Mouse (Mus musculus) intestine, postnatal 0 days (tissue): ENCODE measurements at regions not wholly inside any gene's neighbourhood (a gene's known extent, or its start where the extent isn't known, plus 50 kb on each side); places are given as distances from the start of the nearest gene placed in this dataset.
A peak's percentile ranks its signal among the peaks of the same experiment; 100 is the strongest.

ENCODE experiments used
- ATAC-seq: fragments of 200-750 bp; cut with Nextera tagmentation; 2 replicates; pipeline ENCODE4 v1.8.0; 2017; ENCODE audit warnings: mild to moderate bottlenecking, moderate TSS enrichment, moderate library complexity
- H3K27ac ChIP-seq: fragments of 300-500 bp; sonication (generic); 2 replicates; pipeline ENCODE4 v1.5.1; 2014; ENCODE audit warnings: mild to moderate bottlenecking, low read depth, low read length, moderate library complexity
- H3K27me3 ChIP-seq: fragments of 300-500 bp; sonication (generic); replicated peaks from 2 replicates; pipeline ENCODE4 v1.6.1; 2014; ENCODE audit warnings: low read length, mixed read lengths; ENCODE audit not compliant: control insufficient read depth, insufficient read depth
- H3K36me3 ChIP-seq: fragments of 300-500 bp; sonication (generic); 2 replicates; pipeline ENCODE4 v1.6.1; 2014; ENCODE audit warnings: mild to moderate bottlenecking, moderate library complexity; ENCODE audit not compliant: control insufficient read depth, insufficient read depth
- H3K4me1 ChIP-seq: fragments of 300-500 bp; sonication (generic); replicated peaks from 2 replicates; pipeline ENCODE4 v1.6.1; 2014; ENCODE audit warnings: antibody characterized with exemption, low read length, mixed read lengths; ENCODE audit not compliant: control insufficient read depth, insufficient read depth
- H3K4me2 ChIP-seq: fragments of 300-500 bp; sonication (generic); replicated peaks from 2 replicates; pipeline ENCODE4 v1.6.1; 2014; ENCODE audit warnings: low read depth, mild to moderate bottlenecking, moderate library complexity
- H3K4me3 ChIP-seq: fragments of 300-500 bp; sonication (generic); 2 replicates; pipeline ENCODE4 v1.5.1; 2014; ENCODE audit warnings: low read depth, low read length
- H3K9ac ChIP-seq: fragments of 300-500 bp; sonication (generic); 2 replicates; pipeline ENCODE4 v1.6.1; 2014; ENCODE audit warnings: mild to moderate bottlenecking, low read depth, low read length
- H3K9me3 ChIP-seq: fragments of 300-500 bp; sonication (generic); 2 replicates; pipeline ENCODE4 v1.6.1; 2016; ENCODE audit warnings: mixed run types; ENCODE audit not compliant: control insufficient read depth
- CTCF ChIP-seq: sonication (generic); IDR thresholded peaks from 2 replicates; pipeline ENCODE4 v1.5.1; 2016; ENCODE audit warnings: low read depth, mild to moderate bottlenecking, control low read depth, antibody characterized with exemption, moderate library complexity
- WGBS: fragments of 180-500 bp; shearing (Covaris S2); extraction: QIAGEN DNeasy Blood & Tissue Kit; methylation state at CpG from one replicate; pipeline ENCODE4 v1.1.7; 2014; 5-methylcytosine and 5-hydroxymethylcytosine counted together

DNA sequence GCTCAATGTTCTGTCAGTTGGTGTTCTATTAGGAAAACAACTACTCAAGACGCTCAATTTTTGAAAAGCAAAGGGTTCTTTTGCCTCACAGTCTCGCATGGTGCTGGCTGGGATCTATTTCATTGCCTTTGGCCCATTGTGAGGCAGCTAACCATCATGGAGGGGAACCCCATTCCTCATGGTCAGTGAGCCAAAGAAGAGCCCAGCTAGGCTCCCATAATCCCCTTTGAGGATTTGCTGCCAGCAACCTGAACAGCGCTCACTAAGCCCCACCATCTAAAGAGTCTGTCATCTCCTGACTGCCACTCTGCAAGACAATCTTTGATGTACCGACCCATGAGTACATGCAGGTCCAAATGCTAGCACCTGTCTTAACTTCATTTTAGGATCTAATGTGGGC lies 53.1 kb upstream of the Galnt7 start:
- no peaks in the 10 kb centered on the region for H3K27me3 ChIP-seq

DNA sequence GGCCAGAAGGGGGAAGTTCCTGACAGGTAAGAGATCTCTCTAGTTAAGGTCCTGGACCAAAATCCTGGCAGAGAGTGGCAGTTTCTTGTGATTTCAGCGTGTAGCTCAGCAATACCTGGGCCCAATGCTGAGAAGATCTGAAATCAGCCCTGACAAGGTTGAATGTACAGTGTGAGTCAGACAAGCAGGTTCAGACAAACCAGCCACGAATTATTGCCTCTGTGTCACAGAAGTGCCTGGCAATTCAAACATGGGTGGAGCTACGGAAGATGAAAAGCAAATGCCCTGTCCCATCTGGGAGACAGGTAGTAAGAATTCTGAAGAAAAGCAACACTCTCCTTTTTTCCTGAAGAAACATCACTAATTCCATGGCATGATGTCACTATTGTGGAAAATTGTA lies 51.3 kb upstream of the Galnt7 start:
- no peaks in the 10 kb centered on the region for H3K9me3 ChIP-seq
- WGBS = 37% methylated on average over 3 of the region's 3 CpGs
- no peak overlapping the region for H3K4me2 ChIP-seq
- no peaks in the 10 kb centered on the region for H3K36me3 ChIP-seq
- H3K4me1 ChIP-seq = no peaks in the 10 kb centered on the region
- ATAC-seq = peak; percentile 63; the same call in 1 of the 2 replicates
- H3K27me3 ChIP-seq = no peaks in the 10 kb centered on the region
- no peak overlapping the region for H3K9ac ChIP-seq
- no peak for TF ChIP-seq CTCF
- H3K4me3 ChIP-seq = no peak overlapping the region
- peak overlapping the region; percentile 21; the same call in 1 of the 2 replicates for H3K27ac ChIP-seq

More for the DNA sequence above, 53.1 kb upstream of the Galnt7 start:
- Histone ChIP-seq H3K9me3 (no peaks in the 10 kb centered on the region), H3K4me1 (no peaks in the 10 kb centered on the region), H3K4me2 (no peak overlapping the region), H3K9ac (no peak overlapping the region), H3K4me3 (no peak overlapping the region), H3K36me3 (no peaks in the 10 kb centered on the region), H3K27ac (no peak overlapping the region)
- ATAC-seq = no peak
- WGBS = 87% methylated on average over 4 of the region's 4 CpGs
- TF ChIP-seq CTCF = no peak

DNA sequence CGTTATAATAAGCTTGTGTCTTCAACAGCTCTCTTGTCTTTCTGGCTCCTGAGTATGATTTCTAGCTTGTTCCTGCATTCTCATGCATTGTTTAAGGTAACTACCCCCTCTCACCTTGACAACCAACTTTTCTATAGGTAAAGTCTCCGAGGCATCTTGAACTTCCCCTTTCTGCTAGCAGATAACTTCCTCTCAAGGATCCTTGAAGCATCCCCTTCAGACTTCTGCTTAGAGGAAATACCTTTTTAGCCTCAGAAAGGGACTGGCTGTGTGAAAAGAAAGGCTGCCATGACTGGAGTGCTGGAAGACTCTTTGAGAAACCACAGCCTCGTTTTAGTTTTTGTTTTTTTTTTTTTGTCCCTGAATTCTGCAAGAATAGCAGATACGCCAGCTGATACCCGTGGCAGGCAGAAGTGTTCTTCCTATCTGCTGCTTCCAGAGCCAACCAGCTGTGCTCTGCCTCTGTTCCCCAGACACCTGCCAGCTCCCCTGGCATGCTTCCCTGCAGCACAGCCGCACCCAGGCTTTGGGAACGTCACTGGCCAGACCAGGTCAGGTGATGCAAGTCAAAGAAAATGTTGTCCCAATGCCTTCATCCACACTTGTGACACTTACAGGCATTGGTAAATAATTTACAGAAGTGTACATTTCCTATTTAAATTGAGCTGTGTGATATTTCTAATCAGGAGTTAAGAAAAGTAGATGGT lies 49.7 kb upstream of the Galnt7 start:
- H3K9me3 ChIP-seq = no peaks in the 10 kb centered on the region
- no peak for TF ChIP-seq CTCF
- peak; percentile 94 for ATAC-seq
- peak overlapping the region; percentile 18; the same call in 1 of the 2 replicates for H3K4me2 ChIP-seq
- 0 out of 2 replicates have a peak overlapping the region, but pooled peaks have one; percentile 21 for H3K27ac ChIP-seq
- no peaks in the 10 kb centered on the region for H3K27me3 ChIP-seq
- H3K4me1 ChIP-seq = no peaks in the 10 kb centered on the region
- WGBS = 48% methylated on average over 7 of the region's 7 CpGs
- H3K36me3 ChIP-seq = no peaks in the 10 kb centered on the region
- no peak overlapping the region for H3K9ac ChIP-seq
- H3K4me3 ChIP-seq = no peak overlapping the region
